Mouse (Mus musculus) B cell, adult 62 days (primary cell): ENCODE results near the gene Fstl4. TPM values are rescaled to one million over a fixed set of nuclear protein-coding genes. Genes with fewer than 3 reads are reported as not detected.

Experiments
- total RNA-seq: library from RNA; stranded (reverse); gene quantifications from 4 replicates; pipeline ENCODE4 v1.2.4, GENCODE M21; 2023

Gene Fstl4
- not detected in 4 replicates for total RNA-seq

GRCm38 (mm10) chr11:52764461-52764893 lies at the start of gene Fstl4:
Gene Fstl4, plus strand, starts transcription at chr11:52764634.

